Mouse (Mus musculus) lung, postnatal 0 days (tissue): ENCODE data around the gene Olfr221. TPM values are rescaled to one million over a fixed set of nuclear protein-coding genes. Genes with fewer than 3 reads are reported as not detected.

ENCODE experiments used
- ATAC-seq: fragments of 200-750 bp; cut with Nextera tagmentation; 2 replicates; pipeline ENCODE4 v1.8.0; 2017; ENCODE audit warnings: moderate library complexity
- DNase-seq: peaks from one replicate; pipeline ENCODE4 v3.0.0-alpha.2; 2016; ENCODE audit warnings: low spot score
- H3K27ac ChIP-seq: fragments of 300-500 bp; sonication (generic); 2 replicates; pipeline ENCODE4 v1.5.1; 2014; ENCODE audit warnings: antibody characterized with exemption, mild to moderate bottlenecking, low read length, mixed read lengths
- H3K27me3 ChIP-seq: fragments of 300-500 bp; sonication (generic); replicated peaks from 2 replicates; pipeline ENCODE4 v1.6.1; 2014; ENCODE audit warnings: low read length, mixed read lengths; ENCODE audit not compliant: insufficient read depth
- H3K36me3 ChIP-seq: fragments of 300-500 bp; sonication (generic); 2 replicates; pipeline ENCODE4 v1.6.1; 2014; ENCODE audit warnings: low read length, mixed read lengths; ENCODE audit not compliant: insufficient read depth
- H3K4me1 ChIP-seq: fragments of 300-500 bp; sonication (generic); 2 replicates; pipeline ENCODE4 v1.6.1; 2014; ENCODE audit warnings: antibody characterized with exemption, low read depth, low read length, mixed read lengths; ENCODE audit not compliant: insufficient read depth
- H3K4me2 ChIP-seq: fragments of 300-500 bp; sonication (generic); replicated peaks from 2 replicates; pipeline ENCODE4 v1.6.1; 2014; ENCODE audit warnings: low read depth, mild to moderate bottlenecking, low read length, moderate library complexity, mixed read lengths
- H3K4me3 ChIP-seq: fragments of 300-500 bp; sonication (generic); 2 replicates; pipeline ENCODE4 v1.5.1; 2014; ENCODE audit warnings: low read depth, low read length
- H3K9ac ChIP-seq: fragments of 300-500 bp; sonication (generic); replicated peaks from 2 replicates; pipeline ENCODE4 v1.6.1; 2014; ENCODE audit warnings: low read depth, mild to moderate bottlenecking
- H3K9me3 ChIP-seq: fragments of 300-500 bp; sonication (generic); 2 replicates; pipeline ENCODE4 v1.6.1; 2016; ENCODE audit warnings: low read length, mixed read lengths
- CTCF ChIP-seq: IDR thresholded peaks from 2 replicates; pipeline ENCODE4 v1.5.1; 2016; ENCODE audit warnings: antibody characterized with exemption, mild to moderate bottlenecking
- EP300 ChIP-seq: IDR thresholded peaks from 2 replicates; pipeline ENCODE4 v1.6.1; 2016; ENCODE audit warnings: antibody characterized with exemption, mild to moderate bottlenecking, control low read depth
- WGBS: fragments of 180-500 bp; shearing (Covaris S2); extraction: QIAGEN DNeasy Blood & Tissue Kit; methylation state at CpG from one replicate; pipeline ENCODE4 v1.1.7; 2014; 5-methylcytosine and 5-hydroxymethylcytosine counted together
- polyA plus RNA-seq: library from polyadenylated mRNA; unstranded; fragments of >200 nt; fragmentation: Nextera tagmentation; extraction: Ambion mirVana; gene quantifications from 2 replicates; pipeline ENCODE4 v1.2.1, GENCODE M21; 2015

Olfr221 gene
- polyA plus RNA-seq, 1 experiment from 2014 or later, result not detected

- TF ChIP-seq CTCF (peak; percentile 59), EP300 (no peak)
- peaks cover 32% of the 10 kb centered on the region; the same call in 1 of the 2 replicates for H3K36me3 ChIP-seq
Observed at GRCm38 (mm10) chr14:51996231-51996841, 45.9 kb downstream of the Olfr221 start.

GRCm38 (mm10) chr14:51995219-51995871, 46.9 kb downstream of the Olfr221 start:
- TF ChIP-seq CTCF (no peak), EP300 (no peak)
- no peak for DNase-seq
- Histone ChIP-seq H3K36me3 (peaks cover 32% of the 10 kb centered on the region; the same call in 1 of the 2 replicates), H3K9me3 (no peaks in the 10 kb centered on the region), H3K4me2 (no peak overlapping the region), H3K4me1 (no peaks in the 10 kb centered on the region), H3K27me3 (no peaks in the 10 kb centered on the region), H3K27ac (no peak overlapping the region), H3K4me3 (no peak overlapping the region), H3K9ac (no peak overlapping the region)
- ATAC-seq, result no peak; the same call in 1 of the 2 replicates
- 65% methylated on average over 12 of the region's 12 CpGs for WGBS

More at GRCm38 (mm10) chr14:51996231-51996841, 45.9 kb downstream of the Olfr221 start:
- H3K4me2 ChIP-seq, result no peak overlapping the region
- H3K27ac ChIP-seq, result no peak overlapping the region
- H3K9ac ChIP-seq, result no peak overlapping the region
- no peak overlapping the region for H3K4me3 ChIP-seq
- DNase-seq, result peak; percentile 46
- H3K9me3 ChIP-seq, result no peaks in the 10 kb centered on the region
- no peaks in the 10 kb centered on the region for H3K4me1 ChIP-seq
- H3K27me3 ChIP-seq, result no peaks in the 10 kb centered on the region
- ATAC-seq, result no peak
- 86% methylated on average over 13 of the region's 13 CpGs for WGBS

GRCm38 (mm10) chr14:51994453-51994852, 47.8 kb downstream of the Olfr221 start:
- WGBS, result 87% methylated on average over 4 of the region's 4 CpGs

DNA sequence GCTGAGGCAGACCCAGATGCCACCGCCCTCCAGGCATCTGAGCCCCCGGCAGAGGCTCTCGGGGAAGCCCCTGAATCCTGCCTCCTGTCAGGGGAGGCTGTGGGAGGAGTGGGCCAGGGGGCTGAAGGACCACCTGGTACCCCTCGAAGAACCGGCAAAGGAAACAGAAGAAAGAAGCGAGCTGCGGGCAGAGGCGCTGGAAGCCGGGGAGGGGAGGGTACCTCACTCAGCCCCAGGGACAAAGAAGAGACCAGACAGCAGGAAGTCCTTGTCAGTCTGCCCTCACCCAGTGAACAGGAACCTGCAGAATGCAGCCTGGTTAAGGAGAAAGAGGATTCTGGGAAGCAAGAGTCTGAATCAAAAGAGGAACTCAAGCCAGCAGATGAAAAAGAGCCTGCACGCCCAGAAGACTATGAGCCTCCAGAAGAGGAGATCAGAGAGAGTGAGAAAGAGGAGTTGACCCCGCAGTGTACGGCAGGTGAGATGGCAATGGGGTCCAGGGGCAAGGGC, 52.7 kb downstream of the Olfr221 start:
- H3K36me3 ChIP-seq, result peaks cover 27% of the 10 kb centered on the region; the same call in 1 of the 2 replicates
- ATAC-seq, result no peak
- TF ChIP-seq EP300, result no peak
- no peak for TF ChIP-seq CTCF

More at GRCm38 (mm10) chr14:51994453-51994852, 47.8 kb downstream of the Olfr221 start:
- H3K4me1 ChIP-seq, result no peaks in the 10 kb centered on the region
- no peaks in the 10 kb centered on the region for H3K27me3 ChIP-seq
- DNase-seq (no peak), ATAC-seq (no peak)
- no peak overlapping the region for H3K4me2 ChIP-seq
- no peak overlapping the region for H3K27ac ChIP-seq
- H3K9ac ChIP-seq, result no peak overlapping the region
- TF ChIP-seq EP300 (no peak), CTCF (no peak)
- H3K4me3 ChIP-seq, result no peak overlapping the region
- no peaks in the 10 kb centered on the region for H3K9me3 ChIP-seq
- peaks cover 32% of the 10 kb centered on the region; the same call in 1 of the 2 replicates for H3K36me3 ChIP-seq

GRCm38 (mm10) chr14:51988731-51989130, 53.5 kb downstream of the Olfr221 start:
- DNase-seq (no peak), ATAC-seq (no peak)
- no peaks in the 10 kb centered on the region for H3K27me3 ChIP-seq
- peaks cover 22% of the 10 kb centered on the region; the same call in 1 of the 2 replicates for H3K36me3 ChIP-seq
- peaks cover 16% of the 10 kb centered on the region; the same call in 1 of the 2 replicates for H3K4me1 ChIP-seq
- H3K4me2 ChIP-seq, result no peak overlapping the region
- no peak overlapping the region for H3K9ac ChIP-seq
- no peaks in the 10 kb centered on the region for H3K9me3 ChIP-seq
- WGBS, result 75% methylated on average over 12 of the region's 12 CpGs
- no peak for TF ChIP-seq CTCF
- TF ChIP-seq EP300, result no peak
- no peak overlapping the region for H3K27ac ChIP-seq
- H3K4me3 ChIP-seq, result no peak overlapping the region

More for the DNA sequence above, 52.7 kb downstream of the Olfr221 start:
- no peak overlapping the region for H3K4me2 ChIP-seq
- no peak overlapping the region for H3K27ac ChIP-seq
- H3K4me1 ChIP-seq, result peaks cover 10% of the 10 kb centered on the region; the same call in 1 of the 2 replicates
- H3K9me3 ChIP-seq, result no peaks in the 10 kb centered on the region
- no peak overlapping the region for H3K9ac ChIP-seq
- no peak overlapping the region for H3K4me3 ChIP-seq
- WGBS, result 80% methylated on average over 12 of the region's 12 CpGs
- no peaks in the 10 kb centered on the region for H3K27me3 ChIP-seq
- DNase-seq, result no peak

- Histone ChIP-seq H3K36me3 (peaks cover 14% of the 10 kb centered on the region; the same call in 1 of the 2 replicates), H3K27me3 (no peaks in the 10 kb centered on the region), H3K4me2 (no peak overlapping the region), H3K4me3 (no peak overlapping the region), H3K4me1 (peaks cover 16% of the 10 kb centered on the region; the same call in 1 of the 2 replicates), H3K9ac (no peak overlapping the region), H3K9me3 (no peaks in the 10 kb centered on the region), H3K27ac (no peak overlapping the region)
- ATAC-seq (no peak), DNase-seq (no peak)
- no peak for TF ChIP-seq CTCF
- no peak for TF ChIP-seq EP300
- WGBS, result 84% methylated on average over 6 of the region's 6 CpGs
Observed at GRCm38 (mm10) chr14:51987177-51987576, 55.1 kb downstream of the Olfr221 start.
